Mouse (Mus musculus) midbrain, embryonic 16.5 days (tissue): Measurements from ENCODE around the gene Wdr20. TPM values are rescaled to one million over a fixed set of nuclear protein-coding genes. Genes with fewer than 3 reads are reported as not detected.

Source experiments
- ATAC-seq: fragments of 200-750 bp; cut with Nextera tagmentation; 2 replicates; pipeline ENCODE4 v1.8.0; 2017; ENCODE audit warnings: moderate TSS enrichment
- H3K27ac ChIP-seq: fragments of 300-500 bp; sonication (generic); 2 replicates; pipeline ENCODE4 v1.5.1; 2014; ENCODE audit warnings: mild to moderate bottlenecking, low read length, mixed read lengths
- H3K27me3 ChIP-seq: fragments of 300-500 bp; sonication (generic); 2 replicates; pipeline ENCODE4 v1.6.1; 2014; ENCODE audit warnings: low read depth, low read length, mixed read lengths; ENCODE audit not compliant: control insufficient read depth, insufficient read depth
- H3K36me3 ChIP-seq: fragments of 300-500 bp; sonication (generic); 2 replicates; pipeline ENCODE4 v1.6.1; 2014; ENCODE audit warnings: mild to moderate bottlenecking, low read length, moderate library complexity, mixed read lengths; ENCODE audit not compliant: control insufficient read depth, insufficient read depth
- H3K4me1 ChIP-seq: fragments of 300-500 bp; sonication (generic); 2 replicates; pipeline ENCODE4 v1.6.1; 2014; ENCODE audit warnings: mild to moderate bottlenecking, low read length, mixed read lengths; ENCODE audit not compliant: control insufficient read depth, insufficient read depth
- H3K4me2 ChIP-seq: fragments of 300-500 bp; sonication (generic); 2 replicates; pipeline ENCODE4 v1.6.1; 2014; ENCODE audit warnings: mild to moderate bottlenecking, low read length, mixed read lengths
- H3K4me3 ChIP-seq: fragments of 300-500 bp; sonication (generic); 2 replicates; pipeline ENCODE4 v1.5.1; 2014; ENCODE audit warnings: low read depth, mild to moderate bottlenecking, low read length, moderate library complexity, mixed read lengths
- H3K9ac ChIP-seq: fragments of 300-500 bp; sonication (generic); 2 replicates; pipeline ENCODE4 v1.6.1; 2014; ENCODE audit warnings: low read depth, low read length, mixed read lengths
- H3K9me3 ChIP-seq: fragments of 300-500 bp; sonication (generic); replicated peaks from 2 replicates; pipeline ENCODE4 v1.6.1; 2014; ENCODE audit warnings: mild to moderate bottlenecking, low read length, mixed read lengths; ENCODE audit not compliant: control insufficient read depth, poor library complexity, severe bottlenecking
- WGBS: fragments of 180-500 bp; shearing (Covaris S2); extraction: QIAGEN DNeasy Blood & Tissue Kit; methylation state at CpG from one replicate; pipeline ENCODE4 v1.1.7; 2014; 5-methylcytosine and 5-hydroxymethylcytosine counted together
- polyA plus RNA-seq: library from polyadenylated mRNA; unstranded; fragments of >200 nt; fragmentation: Nextera tagmentation; extraction: Ambion mirVana; gene quantifications from 2 replicates; pipeline ENCODE4 v1.2.1, GENCODE M21; 2015

Gene Wdr20
- polyA plus RNA-seq, 1 experiment from 2014 or later: 23.4 TPM

DNA sequence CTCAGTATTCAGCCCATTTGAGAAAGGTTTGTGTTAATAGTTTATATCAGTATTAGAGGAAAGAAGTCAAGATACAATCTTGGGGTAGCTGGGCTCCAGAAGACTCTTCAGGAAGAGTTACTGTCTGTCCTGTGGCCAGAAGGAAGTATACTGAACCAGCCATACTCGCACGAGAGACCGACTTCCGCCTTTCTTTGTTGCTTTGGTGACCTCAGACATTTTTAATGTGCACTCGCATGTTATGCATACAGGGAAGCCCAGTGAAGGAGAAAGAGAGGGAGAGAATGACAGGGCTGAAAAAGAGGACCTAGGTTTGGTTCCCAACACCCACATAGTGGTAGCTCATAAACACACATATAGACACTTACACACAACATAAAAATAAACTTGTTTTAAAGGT is 26.8 kb downstream of the Wdr20 start:
- Histone ChIP-seq H3K4me3 (no peak overlapping the region), H3K36me3 (no peaks in the 10 kb centered on the region), H3K9ac (no peak overlapping the region), H3K4me2 (no peak overlapping the region), H3K9me3 (no peaks in the 10 kb centered on the region), H3K4me1 (peaks cover 9% of the 10 kb centered on the region), H3K27ac (no peak overlapping the region), H3K27me3 (no peaks in the 10 kb centered on the region)
- no peak for ATAC-seq
- WGBS: 93% methylated on average over 5 of the region's 5 CpGs

DNA sequence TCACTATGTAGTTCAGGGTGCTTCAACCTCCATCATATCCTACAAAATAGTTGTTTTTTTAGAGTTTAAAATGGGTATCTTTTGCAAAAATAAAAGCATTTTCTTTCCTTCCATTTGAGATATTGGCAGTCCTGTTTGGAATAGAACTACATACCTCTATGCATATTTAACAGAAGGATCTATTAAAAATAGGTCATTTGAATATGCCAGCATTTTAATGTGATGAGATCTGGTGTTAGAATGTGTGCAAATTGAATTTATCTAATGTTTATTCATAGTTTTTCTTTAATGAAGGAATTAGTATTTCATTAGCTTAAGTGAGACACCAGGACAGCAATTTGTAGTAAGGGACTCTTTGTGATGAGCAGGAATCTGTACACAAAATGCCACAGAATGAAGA is 30.8 kb downstream of the Wdr20 start:
- Histone ChIP-seq H3K4me1 (peaks cover 11% of the 10 kb centered on the region), H3K4me2 (no peak overlapping the region), H3K27me3 (no peaks in the 10 kb centered on the region), H3K9ac (no peak overlapping the region), H3K9me3 (no peaks in the 10 kb centered on the region), H3K36me3 (no peaks in the 10 kb centered on the region), H3K27ac (peak overlapping the region; percentile 39; the same call in 1 of the 2 replicates), H3K4me3 (no peak overlapping the region)
- ATAC-seq: no peak

DNA sequence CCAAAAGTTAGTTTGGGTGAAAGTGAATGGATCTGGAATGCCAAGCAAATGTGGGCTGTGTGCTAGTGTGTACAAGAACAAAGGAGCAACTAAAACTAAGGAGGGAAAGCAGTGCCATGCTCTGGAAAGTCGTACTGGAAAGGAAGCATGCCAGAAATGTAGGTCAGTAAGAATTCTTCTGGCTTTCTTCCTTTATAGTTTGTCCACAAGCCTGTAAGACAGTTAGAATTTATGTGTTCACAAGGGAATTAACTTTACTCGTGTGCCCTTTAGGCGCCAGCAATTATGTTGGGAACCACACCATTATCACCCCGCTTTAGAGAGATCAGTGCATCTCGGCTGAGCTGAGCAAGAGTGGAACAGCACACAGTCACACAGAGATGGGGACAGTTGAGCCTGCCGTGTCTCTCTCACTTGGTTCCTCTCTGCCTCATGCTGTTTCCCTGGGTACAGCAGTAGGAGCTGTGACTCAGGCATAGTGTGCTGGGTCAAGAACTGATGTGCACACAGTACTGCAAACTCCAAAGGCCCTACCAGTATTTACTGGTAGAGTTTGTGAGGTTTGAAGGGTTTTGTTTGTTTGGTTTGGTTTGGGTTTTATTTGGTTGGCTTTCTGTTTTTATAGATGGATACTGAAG is 32.0 kb downstream of the Wdr20 start:
- Histone ChIP-seq H3K27me3 (no peaks in the 10 kb centered on the region), H3K4me2 (no peak overlapping the region), H3K27ac (peak overlapping the region; percentile 39; the same call in 1 of the 2 replicates), H3K9ac (0 out of 2 replicates have a peak overlapping the region, but pooled peaks have one; percentile 20), H3K9me3 (no peaks in the 10 kb centered on the region), H3K4me1 (peaks cover 11% of the 10 kb centered on the region), H3K36me3 (no peaks in the 10 kb centered on the region), H3K4me3 (no peak overlapping the region)
- no peak for ATAC-seq
- 71% methylated on average over 6 of the region's 6 CpGs for WGBS

DNA sequence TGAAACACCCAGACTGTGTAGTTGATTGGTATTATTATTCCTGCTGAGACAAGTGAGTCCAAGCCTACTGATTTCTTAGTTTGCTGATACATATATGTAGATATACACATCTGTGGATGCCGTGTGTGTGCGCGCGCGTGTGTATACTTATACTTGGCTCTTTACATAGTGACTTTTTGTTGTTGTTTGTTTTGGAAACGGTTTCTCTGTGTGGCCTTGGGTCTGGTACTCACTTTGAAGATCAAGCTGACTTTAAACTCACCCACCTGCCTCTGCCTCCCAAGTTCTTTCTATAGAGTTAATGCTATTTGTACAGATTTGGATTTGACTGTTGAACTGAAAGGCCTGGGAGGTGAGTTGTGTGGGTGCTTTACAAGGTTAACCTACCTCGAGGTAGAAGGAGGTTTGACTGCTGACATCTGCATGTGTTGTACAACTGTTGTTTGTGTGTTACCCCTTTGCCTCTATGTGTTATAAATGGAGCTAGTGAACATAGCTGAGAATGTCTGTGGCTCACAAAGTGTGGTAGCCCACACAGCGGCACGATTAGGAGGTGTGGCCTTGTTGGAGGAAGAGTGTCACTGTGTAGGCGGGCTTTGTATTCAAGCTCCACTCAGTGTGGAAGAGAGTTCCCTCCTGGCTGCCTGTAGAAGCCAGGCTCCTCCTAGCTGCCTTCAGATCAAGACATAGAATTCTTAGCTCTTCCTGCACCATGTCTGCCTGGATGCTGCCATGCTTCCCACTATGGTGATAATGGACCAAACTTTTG is 32.9 kb downstream of the Wdr20 start:
- H3K9me3 ChIP-seq: no peaks in the 10 kb centered on the region
- no peak overlapping the region for H3K27ac ChIP-seq
- 95% methylated on average over 10 of the region's 10 CpGs for WGBS
- ATAC-seq: no peak
- H3K9ac ChIP-seq: no peak overlapping the region
- H3K4me2 ChIP-seq: no peak overlapping the region
- no peak overlapping the region for H3K4me3 ChIP-seq
- H3K36me3 ChIP-seq: no peaks in the 10 kb centered on the region
- H3K27me3 ChIP-seq: no peaks in the 10 kb centered on the region
- peaks cover 11% of the 10 kb centered on the region for H3K4me1 ChIP-seq

DNA sequence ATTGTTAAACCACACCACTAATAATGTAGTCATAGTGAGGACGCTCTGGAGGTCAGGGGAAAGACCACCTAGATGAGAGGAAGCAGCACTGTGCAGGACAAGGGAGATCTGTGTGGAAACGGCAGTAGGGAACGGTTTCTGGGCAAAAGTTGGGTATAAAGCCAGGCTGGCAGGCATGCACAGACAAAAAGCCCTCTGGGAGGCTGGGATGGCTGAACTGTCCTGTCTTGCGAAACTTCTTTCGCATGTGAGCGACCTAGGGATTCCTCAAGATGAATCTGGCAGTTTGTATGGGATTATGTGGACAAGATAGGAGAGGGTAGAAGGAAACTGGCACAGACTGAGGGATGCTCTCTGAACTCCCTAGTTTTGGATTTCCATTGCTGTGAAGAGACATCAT is 34.2 kb downstream of the Wdr20 start:
- 95% methylated on average over 6 of the region's 6 CpGs for WGBS
- Histone ChIP-seq H3K27ac (no peak overlapping the region), H3K4me1 (peaks cover 11% of the 10 kb centered on the region), H3K36me3 (no peaks in the 10 kb centered on the region), H3K4me2 (no peak overlapping the region), H3K9ac (no peak overlapping the region), H3K4me3 (no peak overlapping the region), H3K9me3 (no peaks in the 10 kb centered on the region), H3K27me3 (no peaks in the 10 kb centered on the region)
- ATAC-seq: no peak

DNA sequence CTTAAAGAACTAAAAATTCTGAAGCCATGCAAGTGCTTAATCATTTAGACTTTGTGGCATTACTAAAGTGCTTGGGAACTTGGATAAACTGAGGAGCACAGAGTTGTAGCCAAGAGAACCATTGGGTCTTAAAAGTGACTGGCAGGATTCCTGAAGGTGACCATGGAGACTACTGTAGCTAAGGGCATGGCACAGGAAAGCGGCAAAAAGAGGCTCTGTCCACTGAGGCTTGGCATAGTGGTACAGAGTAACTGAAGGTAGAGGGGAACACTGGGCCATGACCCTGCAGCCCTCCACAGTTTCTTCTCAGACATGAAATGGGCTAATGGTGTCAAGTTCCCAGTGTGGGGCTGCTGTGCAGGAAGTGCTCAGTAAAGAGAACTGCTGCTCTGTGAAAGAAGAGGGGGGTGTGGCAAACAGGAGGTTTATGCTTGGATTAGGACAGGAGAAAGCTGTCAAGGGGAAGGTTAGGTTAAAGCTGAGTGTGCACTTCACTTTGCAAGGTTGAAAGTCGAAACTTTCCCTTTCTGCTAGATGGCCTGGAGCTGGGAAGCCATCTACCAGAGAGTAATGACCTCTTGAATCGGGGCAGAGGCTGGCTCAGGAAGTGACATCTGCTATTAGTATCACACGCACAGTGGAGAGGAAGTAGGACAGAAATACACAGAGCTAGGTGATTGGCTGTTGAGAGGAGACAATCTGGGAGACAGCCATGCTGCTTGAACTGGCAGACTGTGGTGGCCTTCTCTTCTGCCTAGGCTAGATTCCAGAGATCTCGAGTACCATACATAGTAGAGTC is 38.1 kb downstream of the Wdr20 start:
- no peak overlapping the region for H3K9ac ChIP-seq
- H3K4me3 ChIP-seq: no peak overlapping the region
- no peak overlapping the region for H3K27ac ChIP-seq
- H3K9me3 ChIP-seq: no peaks in the 10 kb centered on the region
- H3K36me3 ChIP-seq: no peaks in the 10 kb centered on the region
- no peak overlapping the region for H3K4me2 ChIP-seq
- no peaks in the 10 kb centered on the region for H3K27me3 ChIP-seq
- no peak for ATAC-seq
- no peaks in the 10 kb centered on the region for H3K4me1 ChIP-seq
- WGBS: 83% methylated on average over 5 of the region's 5 CpGs

DNA sequence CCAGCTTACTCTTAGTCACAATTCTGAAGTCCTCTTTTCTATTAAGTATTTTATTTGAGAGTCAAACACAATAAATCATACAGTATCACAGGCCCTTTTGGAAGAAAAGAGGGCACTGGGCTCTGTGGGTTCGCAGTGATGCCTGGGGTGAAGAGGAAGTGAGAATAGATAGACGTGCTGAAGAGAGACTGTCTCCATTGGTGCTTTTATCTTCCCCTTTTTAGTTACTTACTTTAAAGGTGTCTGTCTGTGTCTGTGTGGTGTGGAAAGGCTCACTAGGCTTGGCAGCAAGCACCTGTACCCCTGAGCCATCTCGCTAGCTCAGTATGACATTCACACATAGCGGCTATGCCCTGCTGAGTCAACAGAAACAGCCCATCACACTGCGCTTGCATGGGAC is 40.1 kb downstream of the Wdr20 start:
- 71% methylated on average over 5 of the region's 5 CpGs for WGBS
- no peak; the same call in 1 of the 2 replicates for ATAC-seq
- H3K4me2 ChIP-seq: no peak overlapping the region

DNA sequence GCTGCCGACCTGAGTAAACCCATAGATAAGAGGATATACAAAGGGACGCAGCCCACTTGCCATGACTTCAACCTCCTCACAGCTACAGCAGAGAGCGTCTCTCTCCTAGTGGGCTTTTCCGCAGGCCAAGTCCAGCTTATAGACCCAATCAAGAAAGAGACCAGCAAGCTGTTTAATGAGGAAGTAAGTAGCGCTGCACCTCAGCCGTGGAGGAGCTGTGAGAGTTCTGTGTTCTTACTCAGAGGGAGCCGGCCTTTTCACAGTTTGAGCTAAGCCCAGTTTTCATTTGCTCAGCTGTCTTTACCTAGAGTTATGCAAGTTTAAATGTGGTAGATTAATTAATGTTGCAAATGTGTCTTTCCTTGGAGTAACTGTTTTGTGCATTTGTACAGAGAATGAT is 41.6 kb downstream of the Wdr20 start:
- no peak for ATAC-seq
- no peaks in the 10 kb centered on the region for H3K27me3 ChIP-seq
- H3K36me3 ChIP-seq: 0 out of 2 replicates have a peak, but pooled peaks cover 5% of the 10 kb centered on the region
- no peak overlapping the region for H3K4me2 ChIP-seq
- H3K27ac ChIP-seq: no peak overlapping the region
- no peak overlapping the region for H3K9ac ChIP-seq
- H3K9me3 ChIP-seq: no peaks in the 10 kb centered on the region
- H3K4me3 ChIP-seq: no peak overlapping the region
- no peaks in the 10 kb centered on the region for H3K4me1 ChIP-seq
- WGBS: 82% methylated on average over 7 of the region's 7 CpGs

More for the DNA sequence above, 40.1 kb downstream of the Wdr20 start:
- H3K27ac ChIP-seq: no peak overlapping the region
- H3K4me3 ChIP-seq: no peak overlapping the region
- H3K4me1 ChIP-seq: no peaks in the 10 kb centered on the region
- no peaks in the 10 kb centered on the region for H3K27me3 ChIP-seq
- no peak overlapping the region for H3K9ac ChIP-seq
- 0 out of 2 replicates have a peak, but pooled peaks cover 5% of the 10 kb centered on the region for H3K36me3 ChIP-seq
- H3K9me3 ChIP-seq: no peaks in the 10 kb centered on the region
